Mouse (Mus musculus) right cerebral cortex, postnatal 4 days (tissue): ENCODE results near the gene Cdh15.
A peak's percentile ranks its signal among the peaks of the same experiment; 100 is the strongest.

ENCODE experiments used
- DNase-seq: peaks from one replicate; pipeline ENCODE4 v3.0.0-alpha.2; 2022

Gene Cdh15

GRCm38 (mm10) chr8:122847829-122848561 is at the start of gene Cdh15:
Cdh15 (plus strand) TSS chr8:122847966.
- DNase-seq: peak; percentile 66

- no peak for DNase-seq
Measured at GRCm38 (mm10) chr8:122803906-122804761, 43.6 kb upstream of the Cdh15 start.

GRCm38 (mm10) chr8:122805349-122805748 is 42.4 kb upstream of the Cdh15 start:
- peak; percentile 56 for DNase-seq

GRCm38 (mm10) chr8:122806956-122807538 is 40.7 kb upstream of the Cdh15 start:
- DNase-seq: no peak

DNA sequence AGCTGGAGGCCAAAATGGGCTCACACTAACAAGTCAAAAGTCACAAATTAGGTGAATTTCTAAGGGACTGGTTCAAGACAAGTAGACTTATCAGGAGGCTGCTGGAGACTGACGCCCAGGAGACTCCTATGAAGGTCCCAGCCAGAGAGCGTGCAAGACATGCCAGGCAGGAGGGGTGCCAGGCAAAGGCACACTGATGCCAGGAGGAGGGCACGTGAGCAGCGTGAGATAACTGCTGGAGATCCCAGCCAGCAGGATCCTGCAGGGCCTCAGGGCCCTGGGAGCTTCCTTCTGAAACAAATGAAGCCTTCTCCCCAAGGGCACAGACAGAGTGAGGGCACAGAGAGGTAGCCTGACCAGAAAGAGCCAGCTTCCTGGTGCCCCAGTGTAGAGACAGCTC is 39.9 kb upstream of the Cdh15 start:
- no peak for DNase-seq

GRCm38 (mm10) chr8:122810376-122810775 is 37.4 kb upstream of the Cdh15 start:
- DNase-seq: no peak

DNA sequence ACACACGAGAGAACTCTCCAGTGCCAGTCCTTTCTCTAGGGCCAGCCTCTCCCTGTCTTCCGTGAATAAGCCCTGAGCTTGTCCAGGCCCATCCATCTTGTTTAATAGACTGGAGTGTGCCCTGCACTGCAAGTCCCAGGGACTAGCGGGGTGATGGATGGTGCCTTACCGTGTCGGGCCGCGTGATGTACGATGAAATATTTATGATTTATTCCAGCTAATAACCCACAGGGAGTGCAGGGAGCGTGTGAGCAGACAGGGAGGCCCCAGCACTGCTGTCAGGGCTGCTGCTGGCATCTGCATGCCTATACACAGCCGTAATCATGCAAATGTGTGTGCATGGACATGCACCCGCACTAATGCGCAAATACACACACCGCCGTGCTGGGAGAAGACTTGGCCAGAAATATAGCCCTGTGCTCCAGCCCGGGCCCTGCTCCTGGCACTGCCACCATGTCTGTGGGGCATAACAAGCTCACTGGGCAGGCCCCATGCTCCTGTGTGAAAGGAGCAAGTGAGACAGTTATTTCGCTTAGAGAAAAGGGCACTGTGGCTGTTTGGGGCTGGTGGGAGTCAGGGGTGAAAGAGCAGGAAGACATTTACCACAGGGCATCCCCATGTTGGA is 35.8 kb upstream of the Cdh15 start:
- no peak for DNase-seq

- no peak for DNase-seq
Measured at GRCm38 (mm10) chr8:122812610-122813250, 35.0 kb upstream of the Cdh15 start.

DNA sequence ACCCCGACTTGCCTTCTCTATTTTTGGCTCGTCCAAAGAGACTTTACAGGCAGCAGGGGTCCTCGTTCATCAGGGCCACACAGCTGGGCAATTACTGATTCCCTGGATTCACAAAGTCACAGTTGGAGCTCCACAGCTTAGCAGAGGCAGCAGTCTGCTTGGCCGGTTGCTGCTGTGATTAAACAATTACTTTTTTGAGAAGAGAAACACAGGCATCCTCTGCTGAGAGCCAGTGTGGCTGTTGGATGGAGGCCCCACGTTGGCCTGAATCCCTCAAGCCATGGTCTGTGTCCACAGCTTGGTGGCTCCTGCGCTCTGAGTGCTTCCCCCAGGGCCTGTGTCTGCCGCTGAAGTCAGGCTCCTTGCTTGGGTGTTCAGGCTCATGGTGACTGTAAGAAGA is 33.2 kb upstream of the Cdh15 start:
- DNase-seq: no peak

DNA sequence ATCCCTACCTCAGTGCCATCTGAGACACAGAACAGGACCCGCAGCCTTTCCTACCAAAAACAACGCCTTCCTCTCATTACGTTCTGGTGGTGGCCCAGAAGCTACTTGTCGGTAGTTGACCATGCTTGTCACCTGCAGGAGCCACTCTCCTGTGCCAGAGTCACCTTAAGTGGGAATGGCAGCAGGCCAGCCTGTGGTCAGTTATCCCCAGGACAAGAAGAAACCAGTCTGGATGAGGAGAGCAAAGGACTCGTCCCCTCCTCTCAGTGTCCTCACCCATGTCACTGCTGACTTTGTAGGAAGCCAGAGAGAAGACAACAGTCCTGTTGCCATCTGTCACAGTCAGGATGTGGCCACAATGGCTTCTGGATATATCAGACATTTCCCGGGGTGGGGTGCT is 30.8 kb upstream of the Cdh15 start:
- no peak for DNase-seq

DNA sequence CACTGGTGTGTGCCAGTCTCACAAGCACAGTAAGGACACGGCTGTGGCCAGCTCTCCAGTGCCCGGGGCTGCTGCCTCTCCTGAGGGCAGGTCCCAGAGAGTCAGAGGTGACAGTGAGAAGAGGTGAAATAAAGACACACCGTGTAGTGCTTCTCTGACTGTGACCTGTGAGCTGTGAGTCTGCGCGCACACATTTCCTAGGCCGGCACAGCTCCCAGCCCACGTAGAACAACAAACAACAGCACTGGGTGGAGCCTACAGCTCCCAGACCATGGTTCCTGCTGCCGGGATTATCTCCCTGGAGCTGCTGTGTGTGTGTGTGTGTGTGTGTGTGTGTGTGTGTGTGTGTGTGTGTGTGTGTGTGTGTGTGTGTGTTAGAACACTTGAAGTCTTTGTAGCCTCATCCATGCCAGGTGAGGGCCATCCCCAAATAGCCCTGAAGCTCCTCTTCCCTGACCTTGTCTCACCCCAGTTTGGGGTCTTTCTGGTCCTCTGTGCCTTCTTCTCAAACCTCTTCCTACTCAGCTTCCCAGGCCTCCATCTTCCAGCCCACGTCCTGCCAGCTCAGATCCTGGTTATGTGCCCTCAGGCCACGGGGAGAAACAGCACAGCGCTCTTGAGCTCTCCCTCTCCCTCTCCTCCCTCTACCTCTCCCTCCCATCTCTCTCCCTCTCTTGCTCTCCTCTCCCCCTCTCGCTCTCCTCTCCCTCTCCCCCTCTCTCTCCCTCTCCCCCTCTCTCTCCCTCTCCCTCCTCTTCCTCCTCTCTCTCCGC is 29.9 kb upstream of the Cdh15 start:
- DNase-seq: no peak

- DNase-seq: no peak
Measured at GRCm38 (mm10) chr8:122819776-122820175, 28.0 kb upstream of the Cdh15 start.

GRCm38 (mm10) chr8:122824571-122824970 is 23.2 kb upstream of the Cdh15 start:
- no peak for DNase-seq

DNA sequence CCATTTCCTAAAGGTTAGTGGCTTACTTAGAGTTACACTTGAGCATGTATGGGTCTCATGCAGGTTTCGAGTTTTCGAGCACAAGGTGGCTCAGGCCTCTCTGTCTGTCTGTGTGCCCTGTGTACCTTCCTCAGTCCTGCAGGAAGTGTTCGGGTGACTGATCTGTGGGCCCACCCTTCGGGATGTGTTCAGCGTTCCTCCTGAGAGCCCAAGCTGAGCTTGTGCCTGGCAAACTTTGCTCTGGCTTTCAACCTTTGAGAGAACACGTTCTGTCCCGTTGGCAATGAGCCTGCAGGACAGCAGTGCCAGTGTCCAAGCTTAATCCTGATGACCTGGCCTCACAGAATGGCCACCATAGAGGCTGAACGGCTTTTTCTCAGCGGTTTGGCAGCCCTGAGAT is 22.8 kb upstream of the Cdh15 start:
- no peak for DNase-seq

- no peak for DNase-seq
Measured at GRCm38 (mm10) chr8:122825408-122825807, 22.4 kb upstream of the Cdh15 start.

GRCm38 (mm10) chr8:122829396-122829795 is 18.4 kb upstream of the Cdh15 start:
- DNase-seq: no peak

- peak; percentile 98 for DNase-seq
Measured at GRCm38 (mm10) chr8:122830349-122831061, 17.3 kb upstream of the Cdh15 start.

- DNase-seq: no peak
Measured at GRCm38 (mm10) chr8:122834416-122834815, 13.3 kb upstream of the Cdh15 start.

DNA sequence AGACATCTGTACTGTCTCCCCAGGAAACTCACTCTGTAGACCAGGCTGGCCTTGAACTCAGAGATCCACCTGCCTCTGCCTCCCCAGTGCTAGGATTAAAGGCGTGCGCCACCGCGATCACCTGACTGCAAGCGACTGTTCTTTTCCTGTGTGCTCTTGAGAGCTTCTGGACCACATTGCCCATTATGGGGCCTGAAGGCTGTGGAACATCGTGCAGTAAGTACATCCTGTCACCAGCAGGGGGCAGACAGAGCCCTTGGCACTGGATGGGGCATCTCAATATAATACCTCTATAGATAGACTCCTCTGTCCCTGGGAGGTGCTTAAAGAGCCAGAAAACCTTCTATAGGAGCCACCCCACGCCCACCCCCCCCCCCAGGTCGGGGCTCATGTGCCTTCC is 12.8 kb upstream of the Cdh15 start:
- DNase-seq: peak; percentile 74

GRCm38 (mm10) chr8:122836199-122836598 is 11.6 kb upstream of the Cdh15 start:
- no peak for DNase-seq

DNA sequence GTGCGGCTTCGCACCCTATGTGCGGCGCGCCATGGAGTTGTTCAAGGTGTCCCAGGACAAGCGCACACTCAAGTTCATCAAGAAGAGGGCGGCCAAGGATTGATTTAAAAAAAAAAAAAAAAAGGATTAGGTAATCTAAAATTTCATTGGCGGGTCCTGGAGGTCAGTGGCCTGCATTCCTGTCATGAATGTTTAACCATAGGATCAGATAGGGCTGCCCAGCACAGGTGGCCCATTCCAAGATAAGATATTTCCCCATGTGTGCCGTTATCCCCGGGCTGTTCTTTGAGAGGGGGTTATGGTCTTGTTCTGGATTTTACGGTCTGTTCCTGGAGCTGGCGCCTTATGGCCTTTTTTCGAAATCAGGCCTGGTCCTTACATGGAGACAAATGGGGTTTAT is 11.1 kb upstream of the Cdh15 start:
- no peak for DNase-seq
